Mouse (Mus musculus) liver, postnatal 0 days (tissue): ENCODE results near the gene Cd248. TPM values are rescaled to one million over a fixed set of nuclear protein-coding genes. Genes with fewer than 3 reads are reported as not detected.
A peak's percentile ranks its signal among the peaks of the same experiment; 100 is the strongest.

Experiments used
- ATAC-seq: fragments of 200-750 bp; cut with Nextera tagmentation; 2 replicates; pipeline ENCODE4 v1.8.0; 2017; ENCODE audit warnings: mild to moderate bottlenecking, moderate library complexity
- DNase-seq: peaks from one replicate; pipeline ENCODE4 v3.0.0-alpha.2; 2016
- H3K27ac ChIP-seq: fragments of 300-500 bp; sonication (generic); 2 replicates; pipeline ENCODE4 v1.5.1; 2014; ENCODE audit warnings: antibody characterized with exemption, moderate library complexity, mild to moderate bottlenecking, low read depth
- H3K27me3 ChIP-seq: fragments of 300-500 bp; sonication (generic); 2 replicates; pipeline ENCODE4 v1.6.1; 2014; ENCODE audit warnings: low read length, control low read depth, mixed read lengths; ENCODE audit not compliant: insufficient read depth
- H3K36me3 ChIP-seq: fragments of 300-500 bp; sonication (generic); replicated peaks from 2 replicates; pipeline ENCODE4 v1.6.1; 2014; ENCODE audit warnings: mild to moderate bottlenecking, control low read depth, low read length, moderate library complexity, mixed read lengths; ENCODE audit not compliant: insufficient read depth
- H3K4me1 ChIP-seq: fragments of 300-500 bp; sonication (generic); 2 replicates; pipeline ENCODE4 v1.6.1; 2014; ENCODE audit warnings: antibody characterized with exemption, mild to moderate bottlenecking, control low read depth; ENCODE audit not compliant: insufficient read depth
- H3K4me2 ChIP-seq: fragments of 300-500 bp; sonication (generic); 2 replicates; pipeline ENCODE4 v1.6.1; 2014; ENCODE audit warnings: low read depth, mild to moderate bottlenecking, low read length, moderate library complexity, mixed read lengths
- H3K4me3 ChIP-seq: fragments of 300-500 bp; sonication (generic); 2 replicates; pipeline ENCODE4 v1.5.1; 2014; ENCODE audit warnings: low read depth, low read length
- H3K9ac ChIP-seq: fragments of 300-500 bp; sonication (generic); replicated peaks from 2 replicates; pipeline ENCODE4 v1.6.1; 2014; ENCODE audit warnings: mild to moderate bottlenecking, moderate library complexity
- H3K9me3 ChIP-seq: fragments of 300-500 bp; sonication (generic); 2 replicates; pipeline ENCODE4 v1.6.1; 2016; ENCODE audit warnings: mild to moderate bottlenecking, control low read depth, low read length, mixed read lengths
- CTCF ChIP-seq: sonication (generic); IDR thresholded peaks from 2 replicates; pipeline ENCODE4 v1.5.1; 2016; ENCODE audit warnings: antibody characterized with exemption, low read depth
- EP300 ChIP-seq: IDR thresholded peaks from 2 replicates; pipeline ENCODE4 v1.6.1; 2016; ENCODE audit warnings: antibody characterized with exemption, low read depth, mild to moderate bottlenecking
- WGBS: fragments of 180-500 bp; shearing (Covaris S2); extraction: QIAGEN DNeasy Blood & Tissue Kit; methylation state at CpG from one replicate; pipeline ENCODE4 v1.1.7; 2014; ENCODE audit not compliant: insufficient replicate concordance; 5-methylcytosine and 5-hydroxymethylcytosine counted together
- polyA plus RNA-seq: library from polyadenylated mRNA; unstranded; fragments of >200 nt; fragmentation: Nextera tagmentation; extraction: Ambion mirVana; gene quantifications from 2 replicates; pipeline ENCODE4 v1.2.1, GENCODE M21; 2015

Gene Cd248
- polyA plus RNA-seq, 1 experiment from 2014 or later: 2.0 TPM

GRCm38 (mm10) chr19:5041588-5041987 is 26.3 kb upstream of the Cd248 start:
- Histone ChIP-seq H3K27ac (peak overlapping the region; percentile 85), H3K4me1 (peaks cover 23% of the 10 kb centered on the region), H3K9me3 (no peaks in the 10 kb centered on the region), H3K9ac (peak overlapping the region; percentile 96), H3K36me3 (peaks cover 10% of the 10 kb centered on the region; the same call in 1 of the 2 replicates), H3K4me2 (peak overlapping the region; percentile 100), H3K27me3 (0 out of 2 replicates have a peak, but pooled peaks cover 4% of the 10 kb centered on the region), H3K4me3 (peak overlapping the region; percentile 89)
- TF ChIP-seq CTCF (no peak), EP300 (no peak)
- no peak; the same call in 1 of the 2 replicates for ATAC-seq
- DNase-seq: no peak
- WGBS: under 1% methylated on average over 16 of the region's 16 CpGs

DNA sequence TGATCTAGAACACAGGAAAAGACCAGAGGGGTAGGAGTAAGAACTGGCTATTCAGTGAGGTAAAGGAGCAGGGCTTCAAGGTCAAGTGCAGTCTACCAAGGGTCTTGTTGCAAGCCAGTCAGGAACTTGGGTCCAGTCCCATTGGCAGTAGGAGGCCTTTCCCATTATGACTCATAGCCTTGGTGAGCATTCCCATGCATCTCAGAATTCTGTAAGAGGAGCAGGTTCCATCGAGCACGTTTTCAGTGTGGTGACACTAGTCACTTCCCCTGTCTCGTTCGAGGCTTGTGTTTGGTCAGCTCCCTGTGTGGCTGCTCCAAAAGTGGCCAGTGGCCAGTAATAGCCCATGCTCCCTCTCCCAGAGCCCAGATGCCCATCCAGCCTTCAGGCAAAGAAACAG is 22.3 kb upstream of the Cd248 start:
- H3K4me1 ChIP-seq: peaks cover 12% of the 10 kb centered on the region
- no peak overlapping the region for H3K4me3 ChIP-seq
- WGBS: 81% methylated on average over 4 of the region's 4 CpGs
- TF ChIP-seq EP300: no peak
- TF ChIP-seq CTCF: no peak
- no peak for ATAC-seq
- no peaks in the 10 kb centered on the region for H3K9me3 ChIP-seq
- no peak overlapping the region for H3K9ac ChIP-seq
- H3K27me3 ChIP-seq: peaks cover 2% of the 10 kb centered on the region
- H3K4me2 ChIP-seq: no peak overlapping the region
- peaks cover 32% of the 10 kb centered on the region for H3K36me3 ChIP-seq
- DNase-seq: no peak
- H3K27ac ChIP-seq: no peak overlapping the region

DNA sequence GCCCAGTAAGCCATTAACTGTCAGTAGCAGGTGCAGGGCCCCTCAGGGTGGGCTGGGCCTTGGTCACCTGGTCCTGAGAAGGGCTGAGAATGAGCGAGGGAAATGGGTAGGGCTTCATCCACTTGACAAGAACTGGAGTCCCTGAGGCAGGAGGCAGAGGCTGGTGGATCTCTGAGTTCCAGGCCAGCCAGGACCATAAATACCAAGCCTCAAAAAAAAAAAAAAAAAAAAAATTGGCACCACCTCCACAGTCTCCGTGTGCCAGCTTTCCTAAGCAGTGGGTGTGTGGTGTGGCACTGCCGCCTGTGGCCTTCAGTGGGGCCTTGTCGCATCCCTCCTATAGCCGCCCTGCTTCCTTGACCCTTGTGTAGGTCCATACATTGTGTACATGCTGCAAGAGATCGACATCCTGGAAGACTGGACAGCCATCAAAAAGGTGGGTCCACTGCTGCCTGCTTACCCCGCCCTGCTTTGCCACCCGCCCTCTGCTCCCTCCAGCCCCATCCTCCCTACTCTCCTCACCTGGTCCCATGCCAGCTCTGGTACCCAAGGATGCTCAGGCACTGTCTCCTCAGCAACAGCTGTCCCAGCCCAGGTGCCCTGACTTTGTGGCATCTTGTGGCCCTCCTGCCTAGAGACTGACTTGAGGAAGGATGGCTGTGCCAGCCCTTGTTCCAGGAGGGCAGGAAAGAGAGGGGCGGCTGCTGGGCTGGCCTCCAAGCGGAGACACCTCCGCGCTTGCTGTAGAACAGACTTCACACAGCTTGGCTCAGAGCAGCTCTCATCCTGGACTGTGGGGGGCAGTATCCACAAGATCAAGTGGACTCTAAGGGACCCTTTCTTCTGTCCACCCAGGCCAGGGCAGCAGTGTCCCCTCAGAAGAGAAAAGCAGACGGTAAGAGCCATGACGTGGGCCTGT is 19.5 kb upstream of the Cd248 start:
- no peak overlapping the region for H3K27ac ChIP-seq
- peaks cover 32% of the 10 kb centered on the region for H3K36me3 ChIP-seq
- H3K4me3 ChIP-seq: no peak overlapping the region
- H3K27me3 ChIP-seq: peaks cover 24% of the 10 kb centered on the region
- no peak for DNase-seq
- 80% methylated on average over 14 of the region's 14 CpGs for WGBS
- TF ChIP-seq EP300 (no peak), CTCF (no peak)
- no peaks in the 10 kb centered on the region for H3K9me3 ChIP-seq
- H3K4me1 ChIP-seq: peaks cover 3% of the 10 kb centered on the region; the same call in 1 of the 2 replicates
- ATAC-seq: no peak
- no peak overlapping the region for H3K4me2 ChIP-seq
- H3K9ac ChIP-seq: no peak overlapping the region

GRCm38 (mm10) chr19:5049325-5049724 is 18.6 kb upstream of the Cd248 start:
- no peaks in the 10 kb centered on the region for H3K9me3 ChIP-seq
- H3K4me1 ChIP-seq: peaks cover 3% of the 10 kb centered on the region; the same call in 1 of the 2 replicates
- DNase-seq (no peak), ATAC-seq (no peak)
- no peak overlapping the region for H3K4me2 ChIP-seq
- H3K27ac ChIP-seq: no peak overlapping the region
- no peak for TF ChIP-seq EP300
- TF ChIP-seq CTCF: no peak
- 74% methylated on average over 6 of the region's 6 CpGs for WGBS
- peaks cover 27% of the 10 kb centered on the region for H3K27me3 ChIP-seq
- H3K4me3 ChIP-seq: no peak overlapping the region
- H3K9ac ChIP-seq: no peak overlapping the region
- H3K36me3 ChIP-seq: peaks cover 29% of the 10 kb centered on the region

DNA sequence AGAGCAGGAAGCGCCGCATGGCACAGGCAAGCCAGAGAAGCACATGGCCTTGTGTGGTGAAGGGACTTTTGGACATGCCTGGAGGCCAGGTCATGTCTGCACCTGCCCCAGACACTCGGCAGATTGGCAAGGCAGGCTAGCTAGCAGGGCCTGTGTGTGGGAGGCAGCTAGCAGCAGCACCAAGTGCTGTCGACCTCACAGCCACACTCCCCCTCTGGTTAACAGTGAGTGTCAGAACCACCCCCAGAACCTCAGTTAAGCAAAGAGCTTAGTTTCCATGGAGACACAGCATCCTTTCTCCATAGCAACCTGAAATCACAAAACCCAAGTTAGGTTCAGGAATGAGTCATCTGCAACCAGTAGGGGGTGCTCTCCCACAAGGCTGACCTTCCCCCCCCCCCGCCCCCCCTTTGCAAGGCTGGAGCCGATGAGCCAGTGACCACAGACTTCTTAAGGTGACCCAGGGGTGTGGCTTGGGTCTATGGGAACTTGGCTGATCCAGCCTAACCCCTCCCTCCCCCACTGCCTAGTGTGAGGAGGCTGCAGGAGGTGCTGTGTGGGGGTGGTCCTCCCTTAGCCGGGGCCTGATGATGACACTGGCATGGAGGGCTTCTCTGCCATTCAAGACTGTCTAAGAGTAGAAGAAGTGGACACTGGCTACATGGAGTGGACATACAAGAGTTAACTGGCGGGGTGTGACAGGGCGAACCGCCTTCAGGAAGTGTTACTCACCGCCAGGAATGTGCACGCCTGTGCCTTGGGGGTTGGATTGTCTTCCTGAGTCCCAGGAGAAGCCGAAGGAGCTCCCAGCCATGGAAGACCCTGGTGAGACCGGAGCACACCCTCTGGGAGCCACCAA is 17.6 kb upstream of the Cd248 start, which contains the start of gene Rin1:
TSS of gene Rin1 (plus strand) at position 435 of the 859 bp plus-strand sequence.
- Histone ChIP-seq H3K4me2 (peak within 1 kb of the TSS; percentile 39), H3K9ac (no peak within 1 kb of the TSS; the same call in 1 of the 2 replicates)
- peak; percentile 50 for DNase-seq

More for the DNA sequence above, 17.6 kb upstream of the Cd248 start, which contains the start of gene Rin1:
- Histone ChIP-seq H3K27ac (no peak within 1 kb of the TSS), H3K9me3 (no peaks in the 10 kb centered on the region), H3K4me3 (0 out of 2 replicates have a peak within 1 kb of the TSS, but pooled peaks have one; percentile 11), H3K36me3 (peaks cover 29% of the 10 kb centered on the region), H3K27me3 (peaks cover 28% of the 10 kb centered on the region), H3K4me1 (peaks cover 3% of the 10 kb centered on the region; the same call in 1 of the 2 replicates)
- 26% methylated on average over 13 of the region's 14 CpGs for WGBS
- ATAC-seq: peak; percentile 35; the same call in 1 of the 2 replicates
- peak; percentile 58 for TF ChIP-seq CTCF
- no peak for TF ChIP-seq EP300
